Mouse (Mus musculus) hindbrain, embryonic 14.5 days (tissue): ENCODE results near the gene Tln2. TPM values are rescaled to one million over a fixed set of nuclear protein-coding genes. Genes with fewer than 3 reads are reported as not detected.

Experiments
- ATAC-seq: fragments of 200-750 bp; cut with Nextera tagmentation; 2 replicates; pipeline ENCODE4 v1.8.0; 2017; ENCODE audit warnings: moderate number of reproducible peaks, mild to moderate bottlenecking, moderate TSS enrichment, moderate library complexity; ENCODE audit not compliant: low FRiP score
- DNase-seq: peaks from one replicate; pipeline ENCODE4 v3.0.0-alpha.2; 2015; ENCODE audit warnings: low spot score
- H3K27ac ChIP-seq: fragments of 300-500 bp; sonication (generic); 2 replicates; pipeline ENCODE4 v1.5.1; 2014; ENCODE audit warnings: mild to moderate bottlenecking, moderate library complexity
- H3K27me3 ChIP-seq: fragments of 300-500 bp; sonication (generic); 2 replicates; pipeline ENCODE4 v1.6.1; 2014; ENCODE audit warnings: mild to moderate bottlenecking, low read length, mixed read lengths; ENCODE audit not compliant: control insufficient read depth, insufficient read depth
- H3K36me3 ChIP-seq: fragments of 300-500 bp; sonication (generic); replicated peaks from 2 replicates; pipeline ENCODE4 v1.6.1; 2014; ENCODE audit not compliant: control insufficient read depth, insufficient read depth
- H3K4me1 ChIP-seq: fragments of 300-500 bp; sonication (generic); replicated peaks from 2 replicates; pipeline ENCODE4 v1.6.1; 2014; ENCODE audit warnings: antibody characterized with exemption, low read length, mixed read lengths; ENCODE audit not compliant: control insufficient read depth, insufficient read depth
- H3K4me2 ChIP-seq: fragments of 300-500 bp; sonication (generic); replicated peaks from 2 replicates; pipeline ENCODE4 v1.6.1; 2014; ENCODE audit warnings: mild to moderate bottlenecking, moderate library complexity
- H3K4me3 ChIP-seq: fragments of 300-500 bp; sonication (generic); replicated peaks from 2 replicates; pipeline ENCODE4 v1.5.1; 2014; ENCODE audit warnings: mild to moderate bottlenecking, low read length
- H3K9ac ChIP-seq: fragments of 300-500 bp; sonication (generic); 2 replicates; pipeline ENCODE4 v1.6.1; 2014
- H3K9me3 ChIP-seq: fragments of 300-500 bp; sonication (generic); 2 replicates; pipeline ENCODE4 v1.6.1; 2016; ENCODE audit warnings: low read length; ENCODE audit not compliant: control insufficient read depth
- WGBS: fragments of 180-500 bp; shearing (Covaris S2); extraction: QIAGEN DNeasy Blood & Tissue Kit; methylation state at CpG from one replicate; pipeline ENCODE4 v1.1.7; 2014; 5-methylcytosine and 5-hydroxymethylcytosine counted together
- polyA plus RNA-seq: library from polyadenylated mRNA; unstranded; fragments of >200 nt; fragmentation: Nextera tagmentation; extraction: Ambion mirVana; gene quantifications from 2 replicates; pipeline ENCODE4 v1.2.1, GENCODE M21; 2014

Gene Tln2
- polyA plus RNA-seq, 1 experiment from 2014 or later: 41.5 TPM

DNA sequence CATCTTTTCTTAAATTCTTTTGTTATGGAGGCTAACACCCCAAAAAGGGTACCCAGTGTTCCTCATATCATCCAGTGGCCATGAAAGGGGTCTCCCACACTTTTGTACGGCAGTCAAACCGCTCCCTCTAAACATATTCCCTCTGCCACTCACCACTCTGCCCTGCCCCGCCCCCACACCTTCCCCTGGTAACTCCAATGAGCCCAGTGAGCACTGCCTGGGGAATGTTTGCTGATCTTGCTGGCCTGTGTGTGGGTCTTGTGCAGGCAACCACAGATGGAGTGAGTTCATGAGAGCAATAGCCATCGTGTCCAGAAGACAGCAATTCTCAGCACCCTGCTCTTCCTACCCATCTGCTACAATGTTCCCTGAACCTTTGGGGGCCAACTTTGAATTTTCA lies 354.3 kb downstream of the Tln2 start:
- no peaks in the 10 kb centered on the region for H3K27me3 ChIP-seq
- no peaks in the 10 kb centered on the region for H3K36me3 ChIP-seq
- DNase-seq (no peak), ATAC-seq (no peak)
- no peaks in the 10 kb centered on the region for H3K9me3 ChIP-seq
- no peak overlapping the region for H3K4me3 ChIP-seq
- H3K4me2 ChIP-seq: no peak overlapping the region
- whole genome bisulfite sequencing: 84% methylated on average over 4 of the region's 4 CpGs
- no peaks in the 10 kb centered on the region for H3K4me1 ChIP-seq
- no peak overlapping the region for H3K27ac ChIP-seq
- no peak overlapping the region for H3K9ac ChIP-seq

DNA sequence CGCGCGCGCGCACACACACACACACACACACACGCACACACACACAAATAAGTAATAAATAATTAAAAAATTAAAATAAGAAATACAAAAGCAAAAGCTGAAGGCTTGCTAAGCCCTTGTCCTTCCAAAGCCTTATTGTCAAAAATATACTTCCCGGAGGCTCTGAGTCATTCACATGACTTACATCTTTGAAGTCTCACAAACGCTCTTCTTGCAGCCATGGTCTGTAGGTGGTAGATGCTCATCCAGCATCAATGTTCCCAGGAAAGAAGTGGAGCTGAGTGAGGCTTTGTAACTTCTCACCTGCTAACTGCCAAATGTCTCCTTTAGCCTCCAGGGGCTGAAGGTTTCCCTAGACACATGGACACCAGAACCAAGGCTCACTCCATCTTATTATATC lies 362.9 kb downstream of the Tln2 start:
- Histone ChIP-seq H3K4me3 (no peak overlapping the region), H3K27me3 (no peaks in the 10 kb centered on the region), H3K36me3 (no peaks in the 10 kb centered on the region), H3K27ac (no peak overlapping the region), H3K9me3 (no peaks in the 10 kb centered on the region), H3K4me2 (no peak overlapping the region), H3K9ac (no peak overlapping the region), H3K4me1 (no peaks in the 10 kb centered on the region)
- WGBS: 97% methylated on average over 8 of the region's 8 CpGs
- DNase-seq (no peak), ATAC-seq (no peak)

DNA sequence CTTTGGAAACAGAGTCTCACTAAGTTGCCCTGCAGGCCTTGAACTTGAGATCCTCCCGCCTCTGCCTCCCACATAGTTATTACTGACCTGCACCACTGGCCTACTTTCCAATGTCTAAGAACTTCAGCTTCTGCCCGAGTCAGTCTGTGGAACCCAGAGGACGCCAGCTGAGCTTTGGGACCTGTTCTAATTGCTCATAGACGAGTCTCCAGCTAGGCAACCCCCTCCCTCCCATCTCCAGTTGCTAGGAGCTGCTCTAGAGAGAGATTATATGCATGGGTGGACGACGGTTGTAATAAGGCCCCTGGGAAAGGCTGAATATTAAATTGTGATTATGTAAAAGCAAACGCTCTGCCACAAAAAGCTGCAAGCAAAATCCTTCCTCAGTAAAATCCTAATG lies 364.2 kb downstream of the Tln2 start:
- H3K27ac ChIP-seq: no peak overlapping the region
- no peaks in the 10 kb centered on the region for H3K27me3 ChIP-seq
- no peaks in the 10 kb centered on the region for H3K36me3 ChIP-seq
- ATAC-seq (no peak), DNase-seq (peak; percentile 29)
- H3K4me3 ChIP-seq: no peak overlapping the region
- H3K4me1 ChIP-seq: no peaks in the 10 kb centered on the region
- 17% methylated on average over 7 of the region's 7 CpGs for WGBS
- H3K4me2 ChIP-seq: no peak overlapping the region
- no peak overlapping the region for H3K9ac ChIP-seq
- no peaks in the 10 kb centered on the region for H3K9me3 ChIP-seq

DNA sequence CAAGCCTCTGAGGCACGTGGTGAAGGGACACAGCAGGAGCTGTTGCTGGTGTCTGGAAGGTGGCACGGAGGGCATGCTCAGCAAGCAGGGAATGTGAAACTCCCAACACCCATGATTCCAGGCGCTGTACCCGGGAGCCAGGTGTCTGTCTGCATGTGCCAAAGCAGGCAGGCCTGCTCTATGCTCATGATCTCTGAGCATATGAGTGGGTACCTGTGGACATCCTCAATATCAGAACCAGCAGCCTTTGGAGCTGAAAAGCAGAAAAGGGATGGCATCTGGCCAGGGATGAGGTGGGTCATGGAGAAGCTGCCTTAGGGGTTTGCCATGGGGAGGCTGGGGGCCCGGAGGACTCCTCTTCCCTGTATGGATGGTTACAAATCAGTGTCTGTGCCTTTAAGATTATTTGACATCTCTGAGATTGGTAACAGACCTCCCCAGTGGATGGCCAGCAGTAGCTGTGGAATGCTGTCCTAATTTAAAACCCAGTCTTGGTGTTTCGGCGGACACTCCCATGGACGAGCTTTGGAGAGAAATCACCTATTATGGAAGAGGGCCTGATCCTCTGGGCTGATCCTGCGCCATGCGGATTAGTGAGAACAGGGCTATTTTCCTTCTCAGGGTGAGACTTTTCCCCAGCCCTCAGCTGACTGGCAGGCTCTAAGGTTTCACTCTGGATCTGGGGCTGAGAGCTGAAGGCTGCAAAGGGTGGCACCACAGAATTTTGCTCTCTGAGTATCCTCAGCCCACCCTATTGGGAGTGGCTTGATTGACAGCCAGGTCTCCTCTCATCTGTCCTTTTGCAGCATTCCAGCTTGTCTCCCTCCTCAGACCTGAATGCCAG lies 367.8 kb downstream of the Tln2 start:
- no peak for ATAC-seq
- no peak overlapping the region for H3K9ac ChIP-seq

DNA sequence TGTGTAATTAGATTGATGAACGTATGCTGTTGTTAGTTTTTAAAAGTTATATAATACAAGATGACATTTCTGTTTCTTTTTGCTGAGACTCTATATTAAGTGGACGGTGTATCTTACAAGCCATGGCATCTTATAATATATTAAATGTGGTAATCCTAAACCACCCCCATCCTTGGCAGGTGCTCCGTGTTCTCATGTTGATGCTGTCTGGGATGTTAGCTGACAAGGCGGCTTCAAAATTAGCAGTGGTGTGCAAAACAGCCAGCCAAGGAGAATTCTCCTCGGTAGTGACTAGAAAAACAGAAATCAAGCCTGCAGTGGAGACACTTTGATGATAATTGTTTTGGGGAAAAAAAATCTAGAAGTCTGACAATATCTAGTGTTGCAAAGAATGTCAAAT lies 371.8 kb downstream of the Tln2 start:
- H3K36me3 ChIP-seq: no peaks in the 10 kb centered on the region
- H3K27ac ChIP-seq: no peak overlapping the region
- ATAC-seq (no peak), DNase-seq (no peak)
- no peak overlapping the region for H3K9ac ChIP-seq
- H3K4me1 ChIP-seq: no peaks in the 10 kb centered on the region
- H3K27me3 ChIP-seq: no peaks in the 10 kb centered on the region
- no peak overlapping the region for H3K4me2 ChIP-seq
- 84% methylated on average over 5 of the region's 5 CpGs for WGBS
- H3K9me3 ChIP-seq: no peaks in the 10 kb centered on the region
- H3K4me3 ChIP-seq: no peak overlapping the region

More for the DNA sequence above, 367.8 kb downstream of the Tln2 start:
- H3K4me1 ChIP-seq: no peaks in the 10 kb centered on the region
- 80% methylated on average over 10 of the region's 10 CpGs for WGBS
- no peaks in the 10 kb centered on the region for H3K9me3 ChIP-seq
- H3K36me3 ChIP-seq: no peaks in the 10 kb centered on the region
- no peaks in the 10 kb centered on the region for H3K27me3 ChIP-seq
- no peak overlapping the region for H3K4me3 ChIP-seq
- no peak overlapping the region for H3K4me2 ChIP-seq
- no peak overlapping the region for H3K27ac ChIP-seq
- no peak for DNase-seq

DNA sequence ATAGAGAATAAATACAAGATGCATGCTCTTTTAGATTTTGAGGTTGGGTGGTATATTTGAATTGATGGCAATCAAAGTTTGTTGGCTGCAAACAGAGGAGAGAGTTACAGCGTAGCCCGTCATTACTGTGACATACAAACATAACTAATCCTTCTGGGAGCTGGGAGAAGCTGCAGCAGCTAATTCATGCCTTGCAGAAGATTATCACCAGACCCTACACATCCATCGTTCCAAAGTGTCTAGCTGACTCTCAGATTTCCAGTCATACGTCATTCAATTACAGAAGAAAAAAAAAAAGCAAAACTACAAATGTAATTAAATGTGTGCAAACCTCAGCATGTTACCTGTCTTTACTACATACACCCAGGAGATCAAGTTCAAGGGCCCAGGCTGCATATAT lies 372.3 kb downstream of the Tln2 start:
- no peak overlapping the region for H3K4me3 ChIP-seq
- H3K27me3 ChIP-seq: no peaks in the 10 kb centered on the region
- H3K27ac ChIP-seq: no peak overlapping the region
- H3K9ac ChIP-seq: no peak overlapping the region
- H3K4me1 ChIP-seq: no peaks in the 10 kb centered on the region
- H3K9me3 ChIP-seq: no peaks in the 10 kb centered on the region
- no peak overlapping the region for H3K4me2 ChIP-seq
- DNase-seq (no peak), ATAC-seq (no peak)
- no peaks in the 10 kb centered on the region for H3K36me3 ChIP-seq
- WGBS: 68% methylated on average over 4 of the region's 4 CpGs

DNA sequence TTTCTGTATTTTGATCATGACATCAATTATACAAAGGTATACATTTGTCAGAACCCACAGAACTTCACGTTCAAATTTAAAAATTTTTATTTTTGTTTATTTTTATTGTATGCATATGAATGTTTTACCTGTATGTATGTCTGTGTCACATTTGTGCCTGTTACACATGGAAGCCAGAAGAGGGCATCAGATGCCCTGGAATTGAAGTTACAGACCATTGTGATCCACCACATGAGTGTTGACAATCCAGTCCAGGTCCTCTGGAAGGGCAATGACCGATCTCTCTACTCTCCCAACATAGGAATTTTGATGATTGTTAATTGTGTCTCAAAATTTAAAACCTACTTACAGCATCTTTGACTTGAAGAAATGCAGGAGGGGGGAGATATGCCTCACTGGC lies 374.9 kb downstream of the Tln2 start:
- H3K27ac ChIP-seq: no peak overlapping the region

DNA sequence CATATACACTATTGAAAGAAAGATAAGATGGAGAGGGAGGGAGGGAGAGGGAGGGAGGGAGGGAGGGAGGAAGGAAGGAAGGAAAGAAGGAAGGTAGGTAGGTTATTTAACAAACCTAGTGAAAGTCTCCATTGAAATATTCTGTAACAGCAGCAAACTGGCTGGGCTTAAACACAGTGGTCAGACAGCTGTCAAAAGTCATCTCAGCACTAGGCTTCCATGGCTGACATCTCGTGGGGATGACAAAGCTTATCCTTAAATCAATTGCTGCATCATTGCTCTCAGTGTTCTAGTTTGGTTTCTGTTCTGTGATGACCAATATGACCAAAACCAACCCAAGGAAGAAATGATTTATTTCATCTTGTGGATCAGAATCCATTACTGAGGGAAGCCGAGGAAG lies 376.0 kb downstream of the Tln2 start:
- H3K27me3 ChIP-seq: no peaks in the 10 kb centered on the region
- H3K4me2 ChIP-seq: no peak overlapping the region
- no peak for DNase-seq
- no peak overlapping the region for H3K9ac ChIP-seq
- no peaks in the 10 kb centered on the region for H3K9me3 ChIP-seq
- ATAC-seq: no peak
- no peak overlapping the region for H3K4me3 ChIP-seq
- no peaks in the 10 kb centered on the region for H3K36me3 ChIP-seq
- H3K4me1 ChIP-seq: no peaks in the 10 kb centered on the region
- no peak overlapping the region for H3K27ac ChIP-seq
- WGBS: 96% methylated on average over 2 of the region's 2 CpGs

More for the DNA sequence above, 374.9 kb downstream of the Tln2 start:
- Histone ChIP-seq H3K36me3 (no peaks in the 10 kb centered on the region), H3K27me3 (no peaks in the 10 kb centered on the region), H3K9me3 (no peaks in the 10 kb centered on the region), H3K9ac (no peak overlapping the region), H3K4me2 (no peak overlapping the region), H3K4me3 (no peak overlapping the region), H3K4me1 (no peaks in the 10 kb centered on the region)
- WGBS: 76% methylated on average over 2 of the region's 2 CpGs
- ATAC-seq: no peak
- DNase-seq: no peak

DNA sequence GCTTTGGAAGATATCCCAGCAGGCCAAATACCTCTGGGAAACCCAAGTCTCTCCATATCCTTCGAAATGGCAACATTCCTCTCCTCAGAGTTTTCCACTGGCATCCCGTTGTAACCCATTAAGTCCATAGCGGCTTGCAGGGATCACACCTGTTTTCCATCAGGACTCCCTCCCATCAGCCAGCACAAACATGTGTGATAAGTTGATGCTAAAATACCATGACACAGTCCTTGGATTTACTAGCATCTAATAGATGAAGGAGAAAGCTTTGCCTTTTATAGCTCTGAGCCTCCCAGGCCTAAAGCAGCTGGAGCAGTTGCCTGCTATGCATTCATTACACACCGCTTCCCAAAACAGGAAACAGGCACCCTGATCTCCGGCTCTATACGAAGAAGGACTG lies 377.5 kb downstream of the Tln2 start:
- H3K27ac ChIP-seq: no peak overlapping the region
- 80% methylated on average over 6 of the region's 6 CpGs for WGBS
- H3K9ac ChIP-seq: no peak overlapping the region
- no peaks in the 10 kb centered on the region for H3K36me3 ChIP-seq
- H3K9me3 ChIP-seq: no peaks in the 10 kb centered on the region
- no peak for ATAC-seq
- H3K4me1 ChIP-seq: no peaks in the 10 kb centered on the region
- H3K27me3 ChIP-seq: no peaks in the 10 kb centered on the region
- H3K4me2 ChIP-seq: no peak overlapping the region
- no peak for DNase-seq
- H3K4me3 ChIP-seq: no peak overlapping the region

DNA sequence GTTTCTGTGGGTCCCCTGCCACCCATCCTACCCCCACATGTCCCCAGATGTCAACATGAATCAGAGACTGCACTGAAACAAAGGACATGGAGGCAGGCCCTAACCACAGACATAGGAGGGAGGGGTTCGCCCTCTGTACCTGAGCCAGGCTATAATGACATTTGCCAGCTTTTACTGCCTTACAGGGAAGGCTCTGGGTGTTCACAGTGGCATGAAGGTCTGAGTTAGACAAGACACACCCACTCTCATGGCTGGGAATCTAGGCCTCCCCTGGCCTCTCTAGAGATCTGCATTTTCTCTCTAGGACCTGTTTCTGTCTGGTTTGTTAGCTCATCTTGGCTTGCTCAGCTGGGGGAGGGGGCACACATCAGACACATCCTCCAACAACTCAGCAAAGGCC lies 380.8 kb downstream of the Tln2 start:
- ATAC-seq: no peak
- no peaks in the 10 kb centered on the region for H3K27me3 ChIP-seq
- H3K4me2 ChIP-seq: no peak overlapping the region
- WGBS: 86% methylated on average over 1 of the region's 1 CpGs
- no peaks in the 10 kb centered on the region for H3K9me3 ChIP-seq
- no peak for DNase-seq
- H3K4me3 ChIP-seq: no peak overlapping the region
- no peaks in the 10 kb centered on the region for H3K36me3 ChIP-seq
- H3K4me1 ChIP-seq: no peaks in the 10 kb centered on the region
- H3K9ac ChIP-seq: no peak overlapping the region
- H3K27ac ChIP-seq: no peak overlapping the region
